Mouse (Mus musculus): ENCODE results near the gene 4931406P16Rik.
A peak's percentile ranks its signal among the peaks of the same experiment; 100 is the strongest.
"Not testable (repeated sequence)": the region's sequence is repeated elsewhere in the genome, so short reads cannot be mapped to it uniquely, and the experiment has no call there.

The 4931406P16Rik gene

GRCm38 (mm10) chr7:34313443-34313875 lies at the start of gene 4931406P16Rik:
TSS of gene 4931406P16Rik (minus strand) at chr7:34313551.
- peak; percentile 94 for DNase-seq (ENCODE audit: low read depth, low spot score)

GRCm38 (mm10) chr7:34355629-34356028 lies 42.3 kb upstream of the 4931406P16Rik start:
- DNase-seq (ENCODE audit: low read depth, low spot score) = peak; percentile 41

GRCm38 (mm10) chr7:34351997-34352396 lies 38.6 kb upstream of the 4931406P16Rik start:
- DNase-seq (ENCODE audit: low read depth, low spot score) = peak; percentile 57

- no peak for DNase-seq (ENCODE audit: low read depth, low spot score)
Observed at GRCm38 (mm10) chr7:34350166-34350565, 36.8 kb upstream of the 4931406P16Rik start.

GRCm38 (mm10) chr7:34348011-34348410 lies 34.7 kb upstream of the 4931406P16Rik start:
- no peak for DNase-seq (ENCODE audit: low read depth, low spot score)

- no peak for DNase-seq (ENCODE audit: low read depth, low spot score)
Observed at GRCm38 (mm10) chr7:34347041-34347440, 33.7 kb upstream of the 4931406P16Rik start.

- DNase-seq (ENCODE audit: low read depth, low spot score) = no peak
Observed at GRCm38 (mm10) chr7:34346505-34346904, 33.2 kb upstream of the 4931406P16Rik start.

- no peak for DNase-seq (ENCODE audit: low read depth, low spot score)
Observed at GRCm38 (mm10) chr7:34342040-34342793, 28.9 kb upstream of the 4931406P16Rik start.

- no peak for DNase-seq (ENCODE audit: low read depth, low spot score)
Observed at GRCm38 (mm10) chr7:34340841-34341240, 27.5 kb upstream of the 4931406P16Rik start.

GRCm38 (mm10) chr7:34339164-34339489 lies 25.8 kb upstream of the 4931406P16Rik start:
- no peak for DNase-seq (ENCODE audit: low read depth, low spot score)

GRCm38 (mm10) chr7:34338445-34339163 lies 25.3 kb upstream of the 4931406P16Rik start:
- DNase-seq (ENCODE audit: low read depth, low spot score) = no peak

- no peak for DNase-seq (ENCODE audit: low read depth, low spot score)
Observed at GRCm38 (mm10) chr7:34337268-34337667, 23.9 kb upstream of the 4931406P16Rik start.

- DNase-seq (ENCODE audit: low read depth, low spot score) = not testable (repeated sequence)
Observed at GRCm38 (mm10) chr7:34336545-34336944, 23.2 kb upstream of the 4931406P16Rik start.

- no peak for DNase-seq (ENCODE audit: low read depth, low spot score)
Observed at GRCm38 (mm10) chr7:34327493-34327892, 14.1 kb upstream of the 4931406P16Rik start.

- DNase-seq (ENCODE audit: low read depth, low spot score) = no peak
Observed at GRCm38 (mm10) chr7:34324857-34325256, 11.5 kb upstream of the 4931406P16Rik start.

- peak; percentile 32 for DNase-seq (ENCODE audit: low read depth, low spot score)
Observed at GRCm38 (mm10) chr7:34324005-34324404, 10.7 kb upstream of the 4931406P16Rik start.

GRCm38 (mm10) chr7:34323351-34323750 lies 10.0 kb upstream of the 4931406P16Rik start:
- DNase-seq (ENCODE audit: low read depth, low spot score) = no peak

- DNase-seq (ENCODE audit: low read depth, low spot score) = no peak
Observed at GRCm38 (mm10) chr7:34321958-34322357, 8.6 kb upstream of the 4931406P16Rik start.

GRCm38 (mm10) chr7:34321119-34321518 lies 7.8 kb upstream of the 4931406P16Rik start:
- DNase-seq (ENCODE audit: low read depth, low spot score) = no peak

- no peak for DNase-seq (ENCODE audit: low read depth, low spot score)
Observed at GRCm38 (mm10) chr7:34319957-34320356, 6.6 kb upstream of the 4931406P16Rik start.

- no peak for DNase-seq (ENCODE audit: low read depth, low spot score)
Observed at GRCm38 (mm10) chr7:34319123-34319522, 5.8 kb upstream of the 4931406P16Rik start.

GRCm38 (mm10) chr7:34317901-34318476 lies 4.6 kb upstream of the 4931406P16Rik start:
- DNase-seq (ENCODE audit: low read depth, low spot score) = no peak
